Mouse (Mus musculus) heart, embryonic 15.5 days (tissue): ENCODE data around the gene Cct8l1. TPM values are rescaled to one million over a fixed set of nuclear protein-coding genes. Genes with fewer than 3 reads are reported as not detected.

ENCODE experiments used
- ATAC-seq: fragments of 200-750 bp; cut with Nextera tagmentation; replicated peaks from 2 replicates; pipeline ENCODE4 v1.8.0; 2017; ENCODE audit warnings: low read depth, moderate TSS enrichment; ENCODE audit not compliant: insufficient number of reproducible peaks, insufficient read depth, low FRiP score
- H3K27ac ChIP-seq: fragments of 300-500 bp; sonication (generic); 2 replicates; pipeline ENCODE4 v1.5.1; 2015; ENCODE audit warnings: mild to moderate bottlenecking, inconsistent platforms
- H3K27me3 ChIP-seq: fragments of 300-500 bp; sonication (generic); 2 replicates; pipeline ENCODE4 v1.6.1; 2015; ENCODE audit warnings: inconsistent platforms
- H3K36me3 ChIP-seq: fragments of 300-500 bp; sonication (generic); 2 replicates; pipeline ENCODE4 v1.6.1; 2015; ENCODE audit warnings: mild to moderate bottlenecking, inconsistent platforms
- H3K4me1 ChIP-seq: fragments of 300-500 bp; sonication (generic); replicated peaks from 2 replicates; pipeline ENCODE4 v1.6.1; 2015; ENCODE audit warnings: inconsistent platforms
- H3K4me2 ChIP-seq: fragments of 300-500 bp; sonication (generic); 2 replicates; pipeline ENCODE4 v1.6.1; 2015; ENCODE audit warnings: inconsistent platforms, mild to moderate bottlenecking, moderate library complexity
- H3K4me3 ChIP-seq: fragments of 300-500 bp; sonication (generic); 2 replicates; pipeline ENCODE4 v1.5.1; 2015; ENCODE audit warnings: mild to moderate bottlenecking, inconsistent platforms
- H3K9ac ChIP-seq: fragments of 300-500 bp; sonication (generic); 2 replicates; pipeline ENCODE4 v1.6.1; 2015; ENCODE audit warnings: mild to moderate bottlenecking, inconsistent platforms
- H3K9me3 ChIP-seq: fragments of 300-500 bp; sonication (generic); replicated peaks from 2 replicates; pipeline ENCODE4 v1.6.1; 2016; ENCODE audit warnings: inconsistent platforms
- WGBS: fragments of 180-500 bp; shearing (Covaris S2); methylation state at CpG from one replicate; pipeline ENCODE4 v1.1.7; 2015; ENCODE audit warnings: mixed read lengths; 5-methylcytosine and 5-hydroxymethylcytosine counted together
- polyA plus RNA-seq: library from polyadenylated mRNA; unstranded; fragments of >200 nt; fragmentation: Nextera tagmentation; extraction: Ambion mirVana; gene quantifications from 2 replicates; pipeline ENCODE4 v1.2.1, GENCODE M21; 2015

Gene Cct8l1
- polyA plus RNA-seq, 1 experiment from 2014 or later, result not detected

GRCm38 (mm10) chr5:25554210-25554609 lies 38.3 kb downstream of the Cct8l1 start:
- 75% methylated on average over 1 of the region's 1 CpGs for WGBS
- H3K9me3 ChIP-seq, result no peaks in the 10 kb centered on the region
- H3K4me3 ChIP-seq, result no peak overlapping the region
- H3K27ac ChIP-seq, result no peak overlapping the region
- H3K27me3 ChIP-seq, result no peaks in the 10 kb centered on the region
- H3K4me2 ChIP-seq, result no peak overlapping the region
- H3K36me3 ChIP-seq, result no peaks in the 10 kb centered on the region
- H3K4me1 ChIP-seq, result no peaks in the 10 kb centered on the region
- ATAC-seq, result no peak
- H3K9ac ChIP-seq, result no peak overlapping the region

- H3K36me3 ChIP-seq, result no peaks in the 10 kb centered on the region
- H3K9me3 ChIP-seq, result no peaks in the 10 kb centered on the region
- H3K4me3 ChIP-seq, result no peak overlapping the region
- no peak for ATAC-seq
- H3K4me2 ChIP-seq, result no peak overlapping the region
- H3K27me3 ChIP-seq, result no peaks in the 10 kb centered on the region
- no peak overlapping the region for H3K27ac ChIP-seq
- whole genome bisulfite sequencing, result 34% methylated on average over 1 of the region's 1 CpGs
- no peaks in the 10 kb centered on the region for H3K4me1 ChIP-seq
- H3K9ac ChIP-seq, result no peak overlapping the region
Observed at GRCm38 (mm10) chr5:25554689-25555088, 38.8 kb downstream of the Cct8l1 start.

- Histone ChIP-seq H3K4me2 (no peak overlapping the region), H3K27ac (no peak overlapping the region), H3K4me1 (no peaks in the 10 kb centered on the region), H3K27me3 (no peaks in the 10 kb centered on the region), H3K9me3 (no peaks in the 10 kb centered on the region), H3K4me3 (no peak overlapping the region), H3K36me3 (no peaks in the 10 kb centered on the region), H3K9ac (no peak overlapping the region)
- ATAC-seq, result no peak
- 69% methylated on average over 5 of the region's 5 CpGs for WGBS
Observed at GRCm38 (mm10) chr5:25555684-25556083, 39.8 kb downstream of the Cct8l1 start.

GRCm38 (mm10) chr5:25556363-25556762 lies 40.5 kb downstream of the Cct8l1 start:
- H3K4me3 ChIP-seq, result no peak overlapping the region
- H3K9me3 ChIP-seq, result no peaks in the 10 kb centered on the region
- no peak overlapping the region for H3K4me2 ChIP-seq
- no peaks in the 10 kb centered on the region for H3K4me1 ChIP-seq
- WGBS, result 63% methylated on average over 5 of the region's 5 CpGs
- H3K27ac ChIP-seq, result no peak overlapping the region
- H3K9ac ChIP-seq, result no peak overlapping the region
- no peaks in the 10 kb centered on the region for H3K36me3 ChIP-seq
- ATAC-seq, result no peak
- no peaks in the 10 kb centered on the region for H3K27me3 ChIP-seq

Other genes starting within 250 kb of the Cct8l1 start
- 7.3 and 8.7 TPM in 2 replicates for gene Kmt2c, start 17.3 kb upstream of the Cct8l1 start, polyA plus RNA-seq
- 5.7 and 7.6 TPM in 2 replicates for gene Xrcc2, start 189.8 kb downstream of the Cct8l1 start, polyA plus RNA-seq
- gene Actr3b, start 243.9 kb downstream of the Cct8l1 start, polyA plus RNA-seq, result 28.6 and 29.7 TPM in 2 replicates